Mouse (Mus musculus) ZHBTc4 (cell line): ENCODE measurements around the gene Ptpn9.

ENCODE experiments used
- DNase-seq: peaks from one replicate; pipeline ENCODE4 v3.0.0-alpha.2; 2011; ENCODE audit warnings: low read depth, low spot score

Ptpn9 gene

GRCm38 (mm10) chr9:57013756-57014155, 19.0 kb downstream of the Ptpn9 start:
- no peak for DNase-seq

- DNase-seq, result no peak
Observed at GRCm38 (mm10) chr9:57014766-57015165, 20.0 kb downstream of the Ptpn9 start.

GRCm38 (mm10) chr9:57017631-57018030, 22.9 kb downstream of the Ptpn9 start:
- DNase-seq, result no peak

- DNase-seq, result no peak
Observed at GRCm38 (mm10) chr9:57031756-57032155, 37.0 kb downstream of the Ptpn9 start.

- peak; percentile 51 for DNase-seq
Observed at GRCm38 (mm10) chr9:57056237-57056636, 61.5 kb downstream of the Ptpn9 start.

GRCm38 (mm10) chr9:57064164-57064563, 69.4 kb downstream of the Ptpn9 start:
- DNase-seq, result no peak

- DNase-seq, result peak; percentile 55
Observed at GRCm38 (mm10) chr9:57068266-57068665, 73.5 kb downstream of the Ptpn9 start.

- no peak for DNase-seq
Observed at GRCm38 (mm10) chr9:57070262-57070661, 75.5 kb downstream of the Ptpn9 start.

- no peak for DNase-seq
Observed at GRCm38 (mm10) chr9:57070800-57071545, 76.2 kb downstream of the Ptpn9 start.

- peak; percentile 89 for DNase-seq
Observed at GRCm38 (mm10) chr9:57071801-57072351, 77.2 kb downstream of the Ptpn9 start, which contains the start of gene Sin3a. Sin3a (plus strand) TSS chr9:57072040.

- no peak for DNase-seq
Observed at GRCm38 (mm10) chr9:57072526-57072988, 77.8 kb downstream of the Ptpn9 start.

GRCm38 (mm10) chr9:57072989-57073789, 78.5 kb downstream of the Ptpn9 start:
- DNase-seq, result peak; percentile 100

GRCm38 (mm10) chr9:57073790-57074094, 79.0 kb downstream of the Ptpn9 start:
- DNase-seq, result no peak

- DNase-seq, result peak; percentile 72
Observed at GRCm38 (mm10) chr9:57074171-57074821, 79.6 kb downstream of the Ptpn9 start.

- peak; percentile 92 for DNase-seq
Observed at GRCm38 (mm10) chr9:57074822-57075603, 80.3 kb downstream of the Ptpn9 start.

GRCm38 (mm10) chr9:57075681-57076381, 81.1 kb downstream of the Ptpn9 start:
- DNase-seq, result peak; percentile 100

GRCm38 (mm10) chr9:57076701-57077660, 82.3 kb downstream of the Ptpn9 start:
- peak; percentile 97 for DNase-seq

- DNase-seq, result no peak
Observed at GRCm38 (mm10) chr9:57082236-57082635, 87.5 kb downstream of the Ptpn9 start.
